Mouse (Mus musculus): Measurements from ENCODE around the gene Gm20817. TPM values are rescaled to one million over a fixed set of nuclear protein-coding genes. Genes with fewer than 3 reads are reported as not detected.
"Not testable (repeated sequence)": the region's sequence is repeated elsewhere in the genome, so short reads cannot be mapped to it uniquely, and the experiment has no call there.

The Gm20817 gene
- not detected in 2 replicates for polyA plus RNA-seq (2016; fragmentation: Nextera tagmentation; extraction: Ambion mirVana)

- WGBS, result no CpG with 5 or more reads among the region's 5 CpGs
- H3K36me3 ChIP-seq (replicated peaks); H3K9me3 ChIP-seq; H3K27me3 ChIP-seq (replicated peaks; ENCODE audit: low read depth, poor library complexity, severe bottlenecking); H3K4me1 ChIP-seq; DNase-seq (ENCODE audit: low spot score); H3K27ac ChIP-seq (replicated peaks); H3K4me3 ChIP-seq: not testable (repeated sequence)
Measured at GRCm38 (mm10) chrY:68832628-68833027, at the start of gene Gm20817. TSS of gene Gm20817 (minus strand) at chrY:68832728.

All from embryonic facial prominence, embryonic 10.5 days (tissue).